Mouse (Mus musculus) forebrain, embryonic 13.5 days (tissue): ENCODE measurements at regions not wholly inside any gene's neighbourhood (a gene's known extent, or its start where the extent isn't known, plus 50 kb on each side); places are given as distances from the start of the nearest gene placed in this dataset.
"Not testable (repeated sequence)": the region's sequence is repeated elsewhere in the genome, so short reads cannot be mapped to it uniquely, and the experiment has no call there.

ENCODE experiments used
- ATAC-seq: fragments of 200-750 bp; cut with Nextera tagmentation; 2 replicates; pipeline ENCODE4 v1.8.0; 2017
- H3K27ac ChIP-seq: fragments of 300-500 bp; sonication (generic); 2 replicates; pipeline ENCODE4 v1.5.1; 2015; ENCODE audit warnings: inconsistent platforms, mild to moderate bottlenecking, moderate library complexity
- H3K27me3 ChIP-seq: fragments of 300-500 bp; sonication (generic); 2 replicates; pipeline ENCODE4 v1.6.1; 2015; ENCODE audit warnings: mild to moderate bottlenecking, inconsistent platforms
- H3K36me3 ChIP-seq: fragments of 300-500 bp; sonication (generic); 2 replicates; pipeline ENCODE4 v1.6.1; 2015; ENCODE audit warnings: mild to moderate bottlenecking, inconsistent platforms; ENCODE audit not compliant: poor library complexity, severe bottlenecking
- H3K4me1 ChIP-seq: fragments of 300-500 bp; sonication (generic); 2 replicates; pipeline ENCODE4 v1.6.1; 2015; ENCODE audit warnings: inconsistent platforms
- H3K4me2 ChIP-seq: fragments of 300-500 bp; sonication (generic); 2 replicates; pipeline ENCODE4 v1.6.1; 2015; ENCODE audit warnings: inconsistent platforms, mild to moderate bottlenecking, moderate library complexity
- H3K4me3 ChIP-seq: fragments of 300-500 bp; sonication (generic); 2 replicates; pipeline ENCODE4 v1.5.1; 2015; ENCODE audit warnings: mild to moderate bottlenecking, inconsistent platforms
- H3K9ac ChIP-seq: fragments of 300-500 bp; sonication (generic); 2 replicates; pipeline ENCODE4 v1.6.1; 2015; ENCODE audit warnings: mild to moderate bottlenecking, inconsistent platforms
- H3K9me3 ChIP-seq: fragments of 300-500 bp; sonication (generic); replicated peaks from 2 replicates; pipeline ENCODE4 v1.6.1; 2016; ENCODE audit warnings: inconsistent platforms
- WGBS: fragments of 180-500 bp; shearing (Covaris S2); methylation state at CpG from one replicate; pipeline ENCODE4 v1.1.7; 2015; 5-methylcytosine and 5-hydroxymethylcytosine counted together

DNA sequence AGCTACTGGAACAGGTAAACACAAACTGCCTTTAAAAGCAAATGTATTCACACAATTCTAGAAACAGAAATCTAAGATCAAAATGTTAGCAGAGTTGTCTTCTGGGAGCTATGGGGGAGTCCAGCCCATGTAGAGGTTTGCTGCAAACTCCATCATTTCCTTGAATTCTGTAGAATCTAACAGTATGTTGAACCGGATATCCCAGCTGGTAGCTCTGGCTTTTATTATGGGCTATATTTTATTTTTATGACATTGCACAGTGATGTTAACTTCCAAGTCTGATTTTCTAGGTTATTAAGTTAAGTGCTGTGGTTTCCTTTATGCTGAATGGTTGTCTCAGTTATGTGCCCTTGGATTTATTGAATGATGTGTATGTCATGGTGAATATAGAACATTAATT, 136.3 kb downstream of the AI429214 start:
- Histone ChIP-seq H3K4me3 (no peak overlapping the region), H3K27ac (no peak overlapping the region), H3K4me1 (no peaks in the 10 kb centered on the region), H3K9me3 (no peaks in the 10 kb centered on the region), H3K27me3 (no peaks in the 10 kb centered on the region), H3K36me3 (no peaks in the 10 kb centered on the region), H3K4me2 (no peak overlapping the region), H3K9ac (no peak overlapping the region)
- WGBS = 87% methylated on average over 1 of the region's 1 CpGs
- no peak for ATAC-seq

- Histone ChIP-seq H3K27ac (no peak overlapping the region), H3K9me3 (no peaks in the 10 kb centered on the region), H3K4me3 (no peak overlapping the region), H3K27me3 (no peaks in the 10 kb centered on the region), H3K9ac (no peak overlapping the region), H3K36me3 (no peaks in the 10 kb centered on the region), H3K4me1 (no peaks in the 10 kb centered on the region), H3K4me2 (no peak overlapping the region)
- WGBS = 19% methylated on average over 4 of the region's 4 CpGs
- ATAC-seq = peak; percentile 59
These were observed 138.6 kb downstream of the AI429214 start for GRCm38 (mm10) chr8:37131988-37132387.

- H3K4me2 ChIP-seq = no peak overlapping the region
- H3K4me3 ChIP-seq = no peak overlapping the region
- H3K36me3 ChIP-seq = no peaks in the 10 kb centered on the region
- H3K9me3 ChIP-seq = no peaks in the 10 kb centered on the region
- no peaks in the 10 kb centered on the region for H3K4me1 ChIP-seq
- H3K9ac ChIP-seq = no peak overlapping the region
- H3K27me3 ChIP-seq = no peaks in the 10 kb centered on the region
- H3K27ac ChIP-seq = no peak overlapping the region
- 71% methylated on average over 8 of the region's 8 CpGs for WGBS
- no peak for ATAC-seq
These were observed 141.0 kb downstream of the AI429214 start for GRCm38 (mm10) chr8:37134192-37134964.

GRCm38 (mm10) chr8:37150286-37150685, 156.9 kb downstream of the AI429214 start:
- Histone ChIP-seq H3K9ac (no peak overlapping the region), H3K27me3 (no peaks in the 10 kb centered on the region), H3K4me2 (no peak overlapping the region), H3K27ac (no peak overlapping the region), H3K4me3 (no peak overlapping the region), H3K9me3 (no peaks in the 10 kb centered on the region), H3K36me3 (no peaks in the 10 kb centered on the region), H3K4me1 (no peaks in the 10 kb centered on the region)
- 89% methylated on average over 1 of the region's 1 CpGs for WGBS
- ATAC-seq = no peak

DNA sequence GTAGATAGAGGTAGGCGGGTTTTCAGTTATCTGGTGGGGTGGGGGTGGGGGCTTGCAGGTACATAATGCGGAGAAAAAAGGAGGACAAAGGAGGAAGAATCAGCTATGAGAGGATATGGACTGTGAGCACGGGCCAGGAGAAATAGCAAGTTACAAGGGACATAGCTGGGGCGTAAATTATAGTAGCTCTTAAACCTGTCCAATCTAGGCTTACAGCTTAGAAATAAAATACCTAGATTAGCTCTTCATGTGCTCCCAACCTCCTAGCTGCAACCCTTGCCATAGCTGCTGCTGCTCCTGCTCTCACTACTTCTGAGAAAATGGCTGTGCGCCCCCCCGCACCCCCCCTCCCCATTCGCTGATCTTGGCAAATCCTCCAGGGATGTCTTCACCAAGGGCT, 161.0 kb downstream of the AI429214 start:
- 93% methylated on average over 7 of the region's 7 CpGs for WGBS
- Histone ChIP-seq H3K36me3 (no peaks in the 10 kb centered on the region), H3K4me2 (no peak overlapping the region), H3K27me3 (no peaks in the 10 kb centered on the region), H3K9ac (no peak overlapping the region), H3K9me3 (no peaks in the 10 kb centered on the region), H3K4me1 (no peaks in the 10 kb centered on the region), H3K27ac (no peak overlapping the region), H3K4me3 (no peak overlapping the region)
- ATAC-seq = no peak

DNA sequence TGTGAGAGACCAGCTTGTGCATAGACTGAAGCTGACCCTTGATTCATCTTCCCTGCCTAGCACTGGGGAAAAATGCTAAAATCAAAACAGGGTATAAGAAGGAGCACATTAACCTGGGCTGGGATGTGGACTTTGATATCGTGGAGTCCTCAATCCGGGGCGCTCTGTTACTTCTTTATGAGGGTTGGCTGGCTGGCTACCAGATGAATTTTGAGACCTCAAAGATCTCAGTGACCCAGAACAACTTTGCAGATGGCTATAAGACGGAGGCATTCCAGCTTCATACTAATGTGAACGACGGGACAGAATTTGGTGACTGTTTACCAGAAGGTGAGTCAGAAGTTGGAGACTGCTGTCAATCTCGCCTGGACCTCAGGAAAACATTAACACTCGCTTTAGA, 161.5 kb downstream of the AI429214 start:
- Histone ChIP-seq H3K4me3 (no peak overlapping the region), H3K36me3 (no peaks in the 10 kb centered on the region), H3K4me2 (no peak overlapping the region), H3K27me3 (no peaks in the 10 kb centered on the region), H3K27ac (no peak overlapping the region), H3K9me3 (no peaks in the 10 kb centered on the region), H3K9ac (no peak overlapping the region), H3K4me1 (no peaks in the 10 kb centered on the region)
- ATAC-seq = no peak
- WGBS = 92% methylated on average over 8 of the region's 8 CpGs

DNA sequence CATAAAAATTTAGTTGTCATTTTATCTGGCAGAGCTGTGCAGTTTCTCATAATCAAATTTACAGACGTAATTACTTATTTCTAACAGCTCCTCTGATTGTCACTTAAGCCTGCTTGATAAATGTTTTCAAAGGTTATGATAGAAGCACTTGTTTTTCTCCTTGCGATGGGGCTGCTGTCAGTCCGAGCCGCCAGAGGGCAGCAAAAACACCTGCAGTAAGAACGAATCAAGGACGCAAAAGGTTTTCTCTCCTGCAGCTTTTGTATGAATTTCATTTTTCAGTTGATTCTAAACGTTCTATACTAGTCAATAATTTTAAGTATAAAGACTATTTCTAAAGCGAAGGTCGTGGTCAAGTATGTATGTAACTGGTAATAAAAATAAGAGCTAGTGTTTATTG, 166.1 kb downstream of the AI429214 start:
- Histone ChIP-seq H3K9me3 (no peaks in the 10 kb centered on the region), H3K4me3 (no peak overlapping the region), H3K36me3 (no peaks in the 10 kb centered on the region), H3K4me2 (no peak overlapping the region), H3K4me1 (no peaks in the 10 kb centered on the region), H3K27me3 (no peaks in the 10 kb centered on the region), H3K27ac (no peak overlapping the region), H3K9ac (no peak overlapping the region)
- peak; percentile 41; the same call in 1 of the 2 replicates for ATAC-seq
- WGBS = 10% methylated on average over 9 of the region's 9 CpGs

- no peak overlapping the region for H3K27ac ChIP-seq
- no peak overlapping the region for H3K4me2 ChIP-seq
- ATAC-seq = no peak
- H3K4me3 ChIP-seq = no peak overlapping the region
- no peaks in the 10 kb centered on the region for H3K36me3 ChIP-seq
- H3K9me3 ChIP-seq = no peaks in the 10 kb centered on the region
- 81% methylated on average over 1 of the region's 1 CpGs for WGBS
- H3K27me3 ChIP-seq = no peaks in the 10 kb centered on the region
- H3K9ac ChIP-seq = no peak overlapping the region
- H3K4me1 ChIP-seq = no peaks in the 10 kb centered on the region
These were observed 203.5 kb downstream of the AI429214 start for GRCm38 (mm10) chr8:37196859-37197258.

DNA sequence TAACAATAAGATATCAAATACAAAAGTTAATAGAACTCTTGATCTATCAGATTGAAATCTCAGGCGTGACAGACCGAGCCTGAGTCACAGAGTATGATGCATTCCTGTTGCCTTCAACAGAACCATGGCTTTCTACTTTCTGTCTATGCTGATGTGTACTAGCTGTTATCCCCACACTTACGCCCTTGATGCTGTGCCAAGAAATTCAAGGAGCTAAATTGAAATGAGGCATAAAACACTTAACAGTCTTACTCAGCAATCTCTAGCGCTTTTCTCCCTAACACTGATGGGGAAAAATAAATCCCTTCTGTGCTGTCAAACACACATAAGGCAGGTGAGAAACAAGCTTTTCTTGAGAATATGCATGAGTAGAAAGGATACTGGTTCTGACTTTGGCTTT, 222.5 kb downstream of the AI429214 start:
- WGBS = 85% methylated on average over 4 of the region's 4 CpGs
- no peak overlapping the region for H3K9ac ChIP-seq
- no peaks in the 10 kb centered on the region for H3K4me1 ChIP-seq
- H3K27ac ChIP-seq = no peak overlapping the region
- ATAC-seq = no peak
- H3K9me3 ChIP-seq = no peaks in the 10 kb centered on the region
- H3K36me3 ChIP-seq = no peaks in the 10 kb centered on the region
- no peak overlapping the region for H3K4me2 ChIP-seq
- H3K4me3 ChIP-seq = no peak overlapping the region
- no peaks in the 10 kb centered on the region for H3K27me3 ChIP-seq

DNA sequence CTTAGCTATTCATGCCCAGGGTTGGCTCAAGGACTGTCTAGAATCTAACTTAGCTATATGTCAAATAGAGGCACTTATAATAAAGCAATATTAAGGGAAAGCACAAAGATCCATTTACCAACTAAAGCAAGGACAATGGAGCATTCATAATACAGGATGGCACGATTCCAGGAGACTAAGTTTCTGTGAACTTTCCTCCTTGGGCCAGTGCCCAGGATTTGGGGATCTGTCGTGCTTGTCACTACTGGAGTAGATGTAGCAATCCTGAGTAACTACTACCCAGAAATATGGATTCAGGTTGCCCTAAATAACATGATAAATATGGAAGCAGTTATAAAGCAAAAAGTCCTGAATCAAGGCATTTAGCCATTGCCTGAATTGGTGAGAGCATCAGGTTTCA, 233.7 kb downstream of the AI429214 start:
- 64% methylated on average over 2 of the region's 2 CpGs for WGBS
- H3K36me3 ChIP-seq = no peaks in the 10 kb centered on the region
- no peak overlapping the region for H3K9ac ChIP-seq
- H3K9me3 ChIP-seq = no peaks in the 10 kb centered on the region
- H3K27ac ChIP-seq = no peak overlapping the region
- no peaks in the 10 kb centered on the region for H3K27me3 ChIP-seq
- H3K4me3 ChIP-seq = no peak overlapping the region
- H3K4me1 ChIP-seq = no peaks in the 10 kb centered on the region
- no peak overlapping the region for H3K4me2 ChIP-seq
- no peak for ATAC-seq

DNA sequence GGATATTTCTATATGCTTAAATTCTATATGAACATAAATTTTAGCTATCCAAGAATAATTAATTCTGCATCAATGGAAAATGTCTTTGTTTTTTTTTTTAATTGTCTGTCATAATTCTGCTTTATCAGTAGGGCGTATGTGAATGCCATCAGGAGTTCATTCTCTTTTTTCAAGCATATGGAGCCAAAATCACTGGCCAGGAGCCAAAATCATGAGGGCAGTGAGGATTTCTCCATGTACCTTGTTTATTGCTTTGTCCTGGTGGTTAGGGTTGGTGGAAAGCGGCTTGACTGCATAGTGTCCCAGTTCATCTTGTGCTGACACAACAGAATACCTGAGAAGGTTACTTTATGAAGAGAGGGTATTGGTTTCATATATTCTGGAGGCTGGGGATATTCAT, 243.9 kb downstream of the AI429214 start:
- Histone ChIP-seq H3K36me3 (no peaks in the 10 kb centered on the region), H3K27ac (no peak overlapping the region), H3K4me2 (no peak overlapping the region), H3K27me3 (no peaks in the 10 kb centered on the region), H3K9me3 (no peaks in the 10 kb centered on the region), H3K4me3 (no peak overlapping the region), H3K9ac (no peak overlapping the region), H3K4me1 (no peaks in the 10 kb centered on the region)
- 90% methylated on average over 2 of the region's 2 CpGs for WGBS
- no peak for ATAC-seq

DNA sequence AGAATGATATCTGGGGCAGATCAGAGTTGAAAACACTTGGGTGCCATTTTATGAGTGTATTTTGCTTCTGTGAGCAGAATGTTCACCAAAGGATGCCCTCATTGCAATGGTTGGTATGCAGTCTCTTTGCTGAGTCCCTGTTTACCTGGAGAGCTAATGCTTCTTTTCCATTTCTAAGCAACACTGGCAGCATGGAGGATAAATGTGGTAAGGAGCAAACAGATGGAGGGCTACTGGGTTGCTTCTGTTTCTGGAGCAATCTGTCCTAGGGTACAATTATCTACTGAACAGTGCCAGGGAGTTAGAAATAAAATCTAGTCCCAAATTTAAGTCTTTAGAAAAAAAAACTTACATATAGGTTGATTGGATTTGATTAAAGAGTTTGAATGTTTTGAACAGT, 245.9 kb downstream of the AI429214 start:
- Histone ChIP-seq H3K27ac (no peak overlapping the region), H3K27me3 (no peaks in the 10 kb centered on the region), H3K9ac (no peak overlapping the region), H3K9me3 (no peaks in the 10 kb centered on the region), H3K4me2 (no peak overlapping the region), H3K4me3 (no peak overlapping the region), H3K36me3 (no peaks in the 10 kb centered on the region), H3K4me1 (no peaks in the 10 kb centered on the region)
- no peak for ATAC-seq

- not testable (repeated sequence) for H3K27me3 ChIP-seq, ATAC-seq, H3K36me3 ChIP-seq, H3K9ac ChIP-seq, H3K4me2 ChIP-seq, H3K4me3 ChIP-seq, H3K4me1 ChIP-seq, H3K9me3 ChIP-seq, H3K27ac ChIP-seq
- 89% methylated on average over 7 of the region's 7 CpGs for WGBS
These were observed 257.8 kb downstream of the AI429214 start for GRCm38 (mm10) chr8:37251234-37251633.
